Mouse (Mus musculus) cerebellum, adult 9-10 months (tissue): Measurements from ENCODE around the gene Dusp27.

Experiments used
- DNase-seq: peaks from one replicate; pipeline ENCODE4 v3.0.0; 2022

Dusp27 gene

GRCm38 (mm10) chr1:166094462-166094861 is 33.3 kb downstream of the Dusp27 start:
- DNase-seq = no peak

DNA sequence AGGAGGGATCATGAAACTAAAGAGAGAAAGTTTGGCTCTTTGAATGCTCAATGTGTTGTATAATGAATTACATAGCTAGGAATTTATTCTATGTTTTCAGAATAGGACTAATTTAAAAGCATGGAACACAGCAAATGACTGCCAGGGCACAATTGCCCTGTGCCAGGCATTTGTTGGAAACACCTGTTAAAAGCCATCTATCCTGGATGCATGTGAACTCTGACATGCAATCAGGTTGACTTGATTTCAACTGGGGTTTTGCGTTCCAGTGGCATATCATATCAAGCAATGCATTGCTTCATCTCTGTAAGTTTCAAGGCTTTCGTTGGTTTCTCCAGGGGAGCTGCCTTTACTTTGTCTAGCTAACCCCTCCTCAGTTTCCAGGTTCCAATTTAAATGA is 37.4 kb downstream of the Dusp27 start:
- DNase-seq = no peak

DNA sequence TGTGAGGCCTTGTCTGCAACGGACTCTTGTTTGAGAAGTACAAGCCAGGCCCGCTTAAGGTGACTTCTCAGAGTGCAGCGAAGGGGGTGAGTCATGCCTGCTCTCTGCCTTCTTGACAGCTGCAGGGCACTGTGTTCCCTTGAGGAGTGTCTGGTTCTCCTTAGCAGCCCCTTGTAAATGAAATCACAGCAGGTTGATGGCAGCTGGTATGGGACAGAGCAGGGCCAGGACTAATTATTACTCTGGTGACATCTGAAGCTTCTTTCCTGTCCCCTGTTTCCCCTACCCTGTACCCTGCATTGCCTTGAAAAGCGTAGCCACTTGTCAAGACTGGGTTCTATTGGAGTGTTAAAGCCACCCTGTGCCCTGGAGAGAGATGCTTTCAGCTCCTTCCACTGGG is 38.0 kb downstream of the Dusp27 start:
- no peak for DNase-seq

- no peak for DNase-seq
These were observed 38.4 kb downstream of the Dusp27 start for GRCm38 (mm10) chr1:166089337-166089736.

GRCm38 (mm10) chr1:166088446-166089170 is 39.1 kb downstream of the Dusp27 start:
- DNase-seq = no peak

- no peak for DNase-seq
These were observed 50.5 kb downstream of the Dusp27 start for GRCm38 (mm10) chr1:166077052-166077735.

GRCm38 (mm10) chr1:166067856-166068440 is 59.8 kb downstream of the Dusp27 start:
- DNase-seq = no peak

- no peak for DNase-seq
These were observed 63.9 kb downstream of the Dusp27 start for GRCm38 (mm10) chr1:166063870-166064269.

GRCm38 (mm10) chr1:166061532-166061931 is 66.2 kb downstream of the Dusp27 start:
- no peak for DNase-seq

DNA sequence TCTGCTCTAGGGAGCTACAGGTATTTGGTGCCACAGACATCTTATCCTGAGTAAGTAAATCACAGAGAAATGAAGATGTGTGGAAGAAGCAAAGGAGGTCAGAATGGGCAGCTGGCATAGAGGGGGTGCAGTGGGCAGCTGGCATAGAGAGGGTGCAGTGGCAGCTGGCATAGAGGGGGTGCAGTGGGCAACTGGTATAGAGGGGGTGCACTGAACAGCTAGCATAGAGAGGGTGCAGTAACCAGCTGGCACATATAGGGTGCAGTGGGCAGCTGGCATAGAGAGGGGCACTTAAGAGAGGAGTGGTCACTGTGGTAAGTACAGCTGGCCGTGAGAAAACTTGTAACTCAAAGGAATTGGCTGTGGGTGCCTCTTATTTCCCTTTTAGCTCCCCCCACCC is 67.3 kb downstream of the Dusp27 start:
- no peak for DNase-seq

- no peak for DNase-seq
These were observed 71.5 kb downstream of the Dusp27 start for GRCm38 (mm10) chr1:166056098-166056756.

DNA sequence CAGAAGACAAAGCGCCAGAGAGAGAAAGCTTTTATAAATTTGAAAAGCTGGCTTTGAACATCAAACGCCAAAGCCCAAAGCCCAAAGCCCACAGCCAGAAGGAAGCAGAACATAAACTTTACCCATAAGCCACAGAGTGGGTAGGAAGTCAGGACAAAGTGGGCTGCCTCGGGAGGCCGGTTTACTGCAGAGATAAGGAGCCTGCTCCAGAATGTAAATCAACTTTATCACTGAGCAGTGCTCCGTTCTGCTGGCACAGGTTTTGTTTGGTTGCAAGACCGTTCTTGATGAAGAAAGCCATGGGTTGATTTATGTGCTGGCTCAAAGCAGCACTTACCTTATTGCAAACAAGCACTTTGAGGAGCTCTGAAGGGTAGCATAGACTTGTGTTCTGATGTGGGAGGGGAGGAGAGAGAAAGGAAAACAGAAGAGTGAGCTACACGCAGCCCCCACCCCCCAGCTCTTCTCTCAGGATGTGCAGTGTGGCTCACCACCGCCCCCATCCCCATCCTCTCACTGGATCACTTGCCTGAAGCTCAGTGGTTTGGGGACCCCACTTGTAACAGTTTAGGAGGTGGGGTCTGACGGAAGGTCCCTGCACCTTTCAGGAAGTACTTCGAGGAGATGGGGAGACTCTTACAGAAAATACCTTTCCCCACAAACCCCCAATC is 74.3 kb downstream of the Dusp27 start:
- no peak for DNase-seq

DNA sequence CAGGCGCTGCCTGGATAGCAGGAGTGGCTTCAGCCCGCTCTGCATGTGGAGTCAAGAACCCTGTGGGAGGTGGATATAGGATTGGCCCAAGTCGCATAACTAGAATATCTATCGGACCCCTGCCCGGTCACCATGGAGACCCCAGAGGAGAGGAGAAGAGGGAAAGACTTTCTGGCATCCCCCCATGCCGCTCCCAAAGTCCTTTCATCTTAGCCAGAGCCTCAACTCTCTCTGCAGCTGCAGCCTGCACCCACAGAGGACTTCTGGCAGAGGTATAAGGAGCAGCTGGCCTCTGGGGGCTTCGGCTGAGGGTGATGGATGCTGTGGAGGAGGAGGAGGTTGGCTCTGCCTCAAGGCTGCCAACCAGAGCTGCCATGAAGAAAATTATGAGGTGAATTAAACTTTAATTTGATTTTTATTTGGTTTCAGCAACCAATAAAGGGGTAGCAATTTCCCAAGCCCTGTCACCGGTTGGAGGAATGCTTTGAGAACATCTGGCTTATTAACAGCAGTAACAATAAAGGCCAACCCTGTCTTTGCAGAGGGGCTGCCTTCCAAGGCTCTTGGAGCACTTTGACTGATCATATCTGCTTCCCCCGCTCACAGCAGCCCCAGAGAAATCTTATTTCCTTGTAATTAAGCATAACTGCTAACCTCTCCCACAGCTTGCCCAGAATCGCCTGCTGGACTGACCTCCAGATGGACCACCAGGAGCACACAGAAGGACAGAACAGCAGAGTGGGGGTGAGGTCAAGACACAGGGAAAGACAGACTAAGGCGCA is 78.5 kb downstream of the Dusp27 start:
- no peak for DNase-seq

DNA sequence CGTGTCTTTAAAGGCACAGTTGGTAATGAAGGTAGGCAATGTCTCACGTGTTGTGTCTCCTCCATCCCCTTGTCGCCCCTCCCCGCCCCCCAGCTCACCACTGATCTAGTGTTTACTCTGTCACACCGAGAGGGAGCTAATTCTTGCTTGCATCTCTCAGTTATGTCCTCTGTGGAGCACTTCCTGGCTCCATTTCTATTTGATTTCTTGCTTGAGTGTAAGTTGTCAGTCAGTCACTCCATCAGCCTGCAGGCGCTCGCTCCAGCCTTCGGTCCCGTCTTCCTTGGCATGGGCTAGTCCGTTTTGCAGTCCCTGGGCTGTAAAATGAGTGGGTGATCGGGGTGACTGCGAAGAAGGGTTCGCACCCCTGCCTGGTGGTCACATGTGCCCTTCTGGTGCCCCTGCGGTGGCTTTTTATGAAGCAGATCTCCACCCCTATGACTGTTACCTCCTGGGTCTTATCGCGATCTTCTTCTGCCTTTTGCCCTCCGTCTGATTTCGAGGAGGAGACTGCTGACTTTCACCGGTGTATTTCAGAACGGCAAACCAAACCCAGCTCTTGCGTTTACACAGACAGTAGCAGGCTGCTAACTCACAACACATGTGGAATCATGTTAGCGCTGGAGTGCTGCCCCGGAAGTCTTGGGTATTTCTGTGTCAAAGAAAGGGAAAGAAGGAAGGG is 79.4 kb downstream of the Dusp27 start:
- no peak for DNase-seq
